Mouse (Mus musculus): Measurements from ENCODE around the gene Drg1.
"Not testable (repeated sequence)": the region's sequence is repeated elsewhere in the genome, so short reads cannot be mapped to it uniquely, and the experiment has no call there.

The Drg1 gene

GRCm38 (mm10) chr11:3212526-3212925, 53.7 kb downstream of the Drg1 start:
- no peak for DNase-seq (ENCODE audit: low read depth, low spot score)

- DNase-seq (ENCODE audit: low read depth, low spot score), result no peak
Measured at GRCm38 (mm10) chr11:3206783-3207182, 59.4 kb downstream of the Drg1 start.

- no peak for DNase-seq (ENCODE audit: low read depth, low spot score)
Measured at GRCm38 (mm10) chr11:3205207-3205606, 61.0 kb downstream of the Drg1 start.

DNA sequence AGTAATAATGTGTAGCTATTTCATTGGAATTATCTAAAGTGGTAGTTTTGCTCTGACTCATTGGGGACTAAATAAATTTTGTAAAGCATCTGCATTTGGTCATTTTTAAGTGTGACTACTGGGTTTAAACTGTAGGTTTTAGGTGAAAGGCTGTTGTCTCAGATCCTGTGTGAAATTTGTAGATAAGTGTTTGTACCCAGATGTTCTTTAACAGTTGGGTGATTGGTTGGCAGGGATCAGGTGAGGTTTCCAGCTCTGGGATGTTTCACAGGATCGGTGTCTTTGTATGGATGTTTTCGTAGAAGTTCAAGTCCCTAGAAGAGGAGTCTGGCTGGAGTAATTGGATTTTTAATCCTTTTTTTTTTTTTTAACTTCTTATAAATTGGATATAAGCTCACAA, 62.4 kb downstream of the Drg1 start:
- DNase-seq (ENCODE audit: low read depth, low spot score), result no peak

DNA sequence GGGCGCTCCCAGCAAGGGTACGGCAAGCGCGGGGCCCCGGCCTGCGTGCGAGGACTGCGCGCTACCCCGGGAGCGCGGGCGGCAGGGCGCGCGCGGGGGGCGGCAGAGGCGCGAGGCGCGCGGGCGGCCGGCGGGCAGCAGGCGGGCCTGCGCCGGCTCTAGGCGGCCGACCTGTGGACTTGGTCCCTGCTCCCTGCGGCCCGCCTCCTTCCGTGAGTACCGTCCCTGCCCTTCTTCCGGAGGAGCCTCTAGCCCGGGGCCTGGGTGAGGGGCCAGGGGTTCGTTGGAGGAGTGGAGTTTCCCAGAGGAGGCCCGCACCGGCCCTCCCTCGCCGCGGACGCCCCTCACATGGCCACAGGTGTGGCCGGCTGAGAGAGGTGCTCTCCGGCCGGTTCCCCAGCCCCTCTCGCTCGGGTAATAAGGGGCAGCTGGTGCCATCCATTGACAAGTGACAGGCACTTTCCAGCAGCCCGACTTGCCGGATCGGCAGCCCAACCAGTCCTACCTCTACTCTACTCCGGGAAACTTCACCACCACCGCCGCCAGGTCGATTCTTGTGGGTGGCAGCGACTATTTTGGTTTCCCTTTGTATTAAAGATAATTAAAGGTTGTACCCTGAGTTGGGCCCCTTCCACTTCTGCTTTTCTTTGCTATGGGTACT, 63.3 kb downstream of the Drg1 start:
- DNase-seq (ENCODE audit: low read depth, low spot score), result peak; percentile 70

DNA sequence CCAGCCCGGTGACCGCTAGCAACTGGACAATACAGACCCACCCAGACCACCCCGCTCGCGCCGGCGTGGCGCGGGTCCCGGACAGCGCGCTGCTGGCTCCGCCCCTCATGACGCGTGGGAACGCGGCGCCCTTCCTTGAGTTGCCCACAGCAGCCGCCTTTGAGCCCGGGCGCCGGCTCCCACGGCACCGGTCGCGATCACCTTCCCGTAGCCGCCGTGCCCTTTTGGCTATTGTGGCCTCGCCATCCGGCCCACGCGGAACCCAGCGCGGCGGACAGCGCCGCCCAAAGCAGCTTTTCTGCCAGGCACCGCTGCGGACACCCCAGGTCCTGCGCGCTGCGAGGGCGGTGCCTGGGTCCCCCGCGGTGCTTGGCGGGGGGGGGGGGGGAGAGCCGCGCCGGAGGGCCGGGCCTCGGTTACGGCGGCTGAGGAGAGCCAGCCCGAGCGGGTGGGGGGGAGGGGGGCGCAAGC, 63.9 kb downstream of the Drg1 start, which contains the start of gene Eif4enif1:
Eif4enif1 (plus strand) TSS at position 162 of the 471 bp plus-strand sequence.
- peak; percentile 87 for DNase-seq (ENCODE audit: low read depth, low spot score)

DNA sequence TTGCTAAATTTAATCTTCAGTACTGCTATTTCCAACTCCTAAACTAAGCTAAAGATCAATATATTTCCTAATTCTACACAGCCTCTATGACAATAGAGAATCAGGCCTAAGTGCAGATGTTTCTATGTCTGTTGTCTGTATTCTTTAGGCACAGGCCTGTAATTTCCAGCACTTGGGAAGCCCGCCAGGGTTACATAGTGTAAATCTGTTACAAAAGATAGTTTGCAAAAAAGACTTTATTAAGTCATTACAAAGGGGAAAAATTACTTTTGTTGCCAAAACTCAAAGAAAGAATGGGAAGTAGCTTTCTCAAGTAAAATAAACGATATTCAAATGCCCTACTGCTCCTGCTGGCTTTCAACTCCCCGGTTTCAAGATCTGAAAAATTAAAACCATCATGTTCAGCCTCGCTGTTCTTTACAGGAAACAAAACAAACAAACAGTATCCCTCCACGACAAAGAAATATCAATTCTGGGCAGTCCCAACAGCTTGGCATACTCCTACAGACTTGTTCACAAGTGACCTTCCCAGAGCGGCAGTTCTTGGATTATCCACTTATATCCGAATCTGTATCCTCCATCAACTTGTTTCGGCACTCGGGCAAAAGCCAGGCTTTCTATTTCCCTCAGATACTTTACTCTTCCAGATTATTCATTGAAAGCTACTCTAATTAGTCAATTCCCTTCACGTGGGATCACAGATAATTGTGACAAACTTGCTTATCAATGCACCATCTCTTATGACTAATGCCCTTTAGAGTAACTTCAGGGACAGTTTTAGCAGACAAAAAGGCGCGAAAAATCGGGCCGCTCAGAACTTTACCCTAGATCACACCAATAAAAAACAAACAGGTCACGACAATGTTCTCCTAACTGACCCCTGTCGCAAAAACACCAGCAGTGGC, 64.6 kb downstream of the Drg1 start:
- no peak for DNase-seq (ENCODE audit: low read depth, low spot score)

DNA sequence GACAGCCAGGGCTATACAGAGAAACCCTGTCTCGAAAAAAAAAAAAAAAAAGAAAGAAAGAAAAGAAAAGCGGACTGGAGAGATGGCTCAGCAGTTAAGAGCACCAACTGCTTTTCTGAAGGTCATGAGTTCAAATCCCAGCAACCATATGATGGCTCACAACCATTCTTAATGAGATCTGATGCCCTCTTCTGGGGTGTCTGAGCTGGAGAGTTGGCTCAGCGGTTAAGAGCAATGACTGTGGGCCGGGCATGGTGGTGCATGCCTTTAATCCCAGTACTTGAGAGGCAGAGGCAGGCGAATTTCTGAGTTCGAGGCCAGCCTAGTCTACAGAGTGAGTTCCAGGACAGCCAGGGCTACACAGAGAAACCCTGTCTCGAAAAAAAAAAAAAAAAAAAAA, 65.6 kb downstream of the Drg1 start:
- DNase-seq (ENCODE audit: low read depth, low spot score), result not testable (repeated sequence)

DNA sequence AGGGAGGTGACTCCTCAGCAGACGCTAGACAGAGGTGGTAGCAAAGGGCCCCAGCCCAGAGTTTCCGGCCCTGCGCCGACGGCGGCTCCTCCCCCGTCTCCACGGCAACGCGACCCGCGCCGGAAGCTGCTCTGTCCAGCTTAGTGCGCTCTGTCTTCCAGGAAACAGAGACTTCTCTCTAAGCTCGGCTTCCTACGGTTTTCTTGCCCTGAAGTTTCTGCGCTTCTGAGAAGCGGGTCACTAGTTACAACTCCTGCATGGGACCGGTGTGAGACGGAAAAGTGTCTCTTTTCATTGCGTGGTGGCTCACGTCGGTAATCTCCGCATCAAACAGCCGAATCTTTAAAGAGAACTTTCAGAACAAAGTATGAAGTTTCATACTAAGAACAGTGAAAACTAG, 72.9 kb downstream of the Drg1 start, which contains the start of gene Sfi1:
Sfi1 (minus strand) TSS at position 101 of the 400 bp plus-strand sequence.
- no peak for DNase-seq (ENCODE audit: low read depth, low spot score)

DNA sequence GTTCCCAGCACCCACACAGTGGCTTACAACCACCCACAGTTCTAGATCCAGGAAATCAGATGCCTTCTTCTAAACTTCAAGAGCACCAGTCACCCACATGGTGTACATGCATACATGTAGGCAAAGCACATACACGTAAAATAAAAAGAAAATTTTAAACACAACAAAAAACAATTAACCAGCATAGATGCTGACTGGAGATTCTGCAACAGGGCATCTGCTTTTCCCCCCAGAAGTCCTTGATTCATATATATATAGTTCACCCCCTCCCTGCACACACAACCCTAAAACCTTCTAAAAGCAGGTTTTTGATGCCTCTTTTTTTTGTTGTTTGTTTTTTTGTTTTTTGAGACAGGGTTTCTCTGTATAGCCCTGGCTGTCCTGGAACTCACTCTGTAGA, 83.5 kb downstream of the Drg1 start:
- DNase-seq (ENCODE audit: low read depth, low spot score), result not testable (repeated sequence)

DNA sequence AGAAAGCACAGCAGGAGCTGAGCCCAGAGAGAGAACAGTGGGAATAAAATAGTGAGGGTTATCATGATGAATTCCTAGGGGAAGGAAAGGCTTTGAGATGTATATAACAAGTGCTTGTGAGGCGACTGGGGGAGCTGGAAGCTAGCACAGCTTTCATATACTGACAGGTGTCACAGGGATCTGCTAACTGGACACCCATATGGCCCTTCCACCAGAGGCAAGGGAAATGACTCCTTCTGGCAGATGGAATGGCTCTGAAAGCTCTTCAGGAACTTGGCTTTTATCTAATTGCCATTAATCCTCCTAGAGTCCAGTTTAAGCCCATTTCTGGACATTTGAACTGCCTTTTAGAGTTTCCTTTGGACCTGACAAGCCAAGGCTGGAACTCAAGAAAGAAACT, 84.2 kb downstream of the Drg1 start:
- DNase-seq (ENCODE audit: low read depth, low spot score), result not testable (repeated sequence)

DNA sequence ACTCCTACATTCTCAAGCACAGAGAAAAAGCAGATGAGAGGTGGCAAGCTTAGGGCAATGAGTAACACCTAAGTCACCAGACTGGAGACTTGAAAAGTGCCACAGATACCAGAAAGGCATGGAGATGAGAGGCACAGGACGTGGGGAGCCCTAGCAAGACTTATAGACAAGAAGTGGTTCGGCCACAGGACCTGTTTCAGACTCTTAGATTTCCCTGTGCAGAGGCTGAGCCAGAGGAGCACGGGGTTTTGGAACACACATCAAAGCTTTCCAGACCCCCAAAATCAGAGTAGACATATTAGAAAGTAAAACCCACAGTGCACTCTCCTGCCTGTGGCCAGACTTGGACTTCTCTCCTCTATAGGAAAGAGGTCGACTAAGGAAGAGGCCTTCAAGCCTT, 85.0 kb downstream of the Drg1 start:
- peak; percentile 47 for DNase-seq (ENCODE audit: low read depth, low spot score)

DNA sequence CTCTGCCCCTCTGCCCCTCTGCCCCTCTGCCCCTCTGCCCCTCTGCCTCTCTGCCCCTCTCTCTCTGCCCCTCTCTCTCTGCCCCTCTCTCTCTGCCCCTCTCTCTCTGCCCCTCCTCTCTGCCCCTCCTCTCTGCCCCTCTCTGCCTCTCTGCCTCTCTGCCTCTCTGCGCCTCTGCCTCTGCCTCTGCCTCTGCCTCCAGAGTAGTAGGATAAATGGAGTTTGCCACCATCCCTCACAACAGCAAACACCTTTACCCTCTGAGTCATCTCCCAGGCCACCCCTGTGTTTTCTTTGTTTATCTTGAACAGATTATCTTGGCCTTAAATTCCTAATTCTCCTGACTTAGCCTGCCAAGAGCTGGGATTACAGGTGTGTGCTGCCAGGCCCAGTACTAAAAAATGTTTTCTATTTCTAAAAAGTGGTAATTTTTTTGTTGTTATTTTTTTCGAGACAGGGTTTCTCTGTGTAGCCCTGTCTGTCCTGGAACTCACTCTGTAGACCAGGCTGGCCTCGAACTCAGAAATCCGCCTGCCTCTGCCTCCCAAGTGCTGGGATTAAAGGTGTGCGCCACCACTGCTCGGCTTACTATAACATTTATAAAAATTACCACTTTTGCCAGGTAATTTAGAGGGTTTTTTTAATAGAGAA, 85.6 kb downstream of the Drg1 start:
- DNase-seq (ENCODE audit: low read depth, low spot score), result peak; percentile 6

GRCm38 (mm10) chr11:3179726-3180092, 86.5 kb downstream of the Drg1 start:
- peak; percentile 12 for DNase-seq (ENCODE audit: low read depth, low spot score)

DNA sequence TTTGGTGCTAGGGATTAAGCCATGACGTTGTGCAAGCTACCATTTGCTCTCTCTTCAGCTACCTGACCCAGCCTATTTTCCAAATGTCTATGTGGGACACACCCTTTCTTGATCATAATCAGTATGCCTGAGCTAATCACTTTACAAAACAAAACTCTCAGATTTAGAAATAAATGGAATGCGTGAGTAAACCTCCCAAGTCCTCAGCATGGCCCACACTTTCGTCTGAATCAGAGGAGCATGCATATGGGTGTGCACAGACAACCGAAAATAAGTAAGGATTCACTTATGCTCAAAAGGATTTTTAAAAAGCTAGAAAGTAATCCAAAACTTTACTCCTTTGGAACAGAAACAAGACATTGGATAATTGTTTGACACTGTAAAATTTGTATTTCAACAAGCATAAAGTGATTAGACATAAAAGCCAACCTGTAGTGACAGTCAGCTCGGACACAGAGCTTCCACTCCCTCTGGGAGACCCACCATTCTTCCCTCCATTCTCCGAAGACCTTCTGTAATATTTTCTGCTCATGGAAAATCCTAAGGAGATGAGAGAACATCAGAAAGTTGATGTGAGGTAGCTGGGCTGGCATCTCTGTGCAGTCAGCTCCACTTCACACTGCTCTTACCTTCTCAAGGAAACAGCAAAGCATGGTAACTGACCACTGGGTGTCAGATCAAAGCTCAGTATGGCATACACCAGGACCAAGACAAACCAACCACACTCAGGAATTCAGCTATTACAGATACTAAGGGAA, 87.1 kb downstream of the Drg1 start:
- DNase-seq (ENCODE audit: low read depth, low spot score), result peak; percentile 36

GRCm38 (mm10) chr11:3173425-3174318, 92.5 kb downstream of the Drg1 start:
- DNase-seq (ENCODE audit: low read depth, low spot score), result peak; percentile 58

DNA sequence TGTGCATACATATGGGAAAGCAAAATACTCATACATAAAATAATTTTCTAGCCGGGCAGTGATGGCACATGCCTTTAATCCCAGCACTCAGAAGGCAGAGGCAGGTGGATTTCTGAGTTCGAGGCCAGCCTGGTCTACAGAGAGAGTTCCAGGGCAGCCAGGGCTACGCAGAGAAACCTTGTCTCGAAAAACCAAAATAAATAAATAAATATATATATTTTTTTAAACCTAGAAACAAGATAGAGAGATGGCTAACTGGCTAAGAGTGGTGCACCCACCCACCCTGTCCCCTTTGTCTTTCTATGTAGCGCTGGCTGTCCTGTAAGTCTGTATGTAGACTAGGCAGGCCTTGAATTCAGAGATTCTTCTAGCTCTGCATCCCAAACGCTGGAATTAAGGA, 93.7 kb downstream of the Drg1 start:
- not testable (repeated sequence) for DNase-seq (ENCODE audit: low read depth, low spot score)

GRCm38 (mm10) chr11:3171931-3172330, 94.3 kb downstream of the Drg1 start:
- not testable (repeated sequence) for DNase-seq (ENCODE audit: low read depth, low spot score)

GRCm38 (mm10) chr11:3169042-3169441, 97.2 kb downstream of the Drg1 start:
- DNase-seq (ENCODE audit: low read depth, low spot score), result not testable (repeated sequence)

GRCm38 (mm10) chr11:3167571-3168001, 98.6 kb downstream of the Drg1 start:
- peak; percentile 39 for DNase-seq (ENCODE audit: low read depth, low spot score)

Measured in R1 (cell line).